Mouse (Mus musculus) CD4-positive naive resting alpha-beta T cell, adult 57 days (primary cell): ENCODE data around the gene Olfr325. TPM values are rescaled to one million over a fixed set of nuclear protein-coding genes. Genes with fewer than 3 reads are reported as not detected.

ENCODE experiments used
- total RNA-seq: library from RNA; stranded (reverse); gene quantifications from one replicate; pipeline ENCODE4 v1.2.4, GENCODE M21; 2023

Olfr325 gene
- total RNA-seq, result not detected

DNA sequence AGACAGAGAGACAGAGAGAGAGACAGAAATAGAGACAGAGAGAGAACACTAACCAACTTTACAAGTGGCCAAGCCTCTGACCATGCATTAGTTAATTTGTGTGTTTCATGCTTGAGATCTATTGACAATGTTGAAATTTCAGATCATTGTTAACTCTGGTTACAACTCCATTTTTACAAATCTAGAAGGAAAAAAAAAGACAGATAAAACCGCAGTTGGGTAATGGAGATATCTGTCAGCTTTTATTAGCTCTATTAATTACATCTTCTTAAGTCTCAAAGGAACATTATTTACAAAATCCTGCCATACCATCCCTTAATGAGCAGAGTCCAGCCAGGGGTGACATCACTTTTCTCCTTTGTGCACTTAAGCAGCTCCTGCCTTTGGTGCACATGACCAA is at the start of gene Olfr325:
Gene Olfr325, plus strand, starts transcription at position 301 of the 400 bp plus-strand sequence.

DNA sequence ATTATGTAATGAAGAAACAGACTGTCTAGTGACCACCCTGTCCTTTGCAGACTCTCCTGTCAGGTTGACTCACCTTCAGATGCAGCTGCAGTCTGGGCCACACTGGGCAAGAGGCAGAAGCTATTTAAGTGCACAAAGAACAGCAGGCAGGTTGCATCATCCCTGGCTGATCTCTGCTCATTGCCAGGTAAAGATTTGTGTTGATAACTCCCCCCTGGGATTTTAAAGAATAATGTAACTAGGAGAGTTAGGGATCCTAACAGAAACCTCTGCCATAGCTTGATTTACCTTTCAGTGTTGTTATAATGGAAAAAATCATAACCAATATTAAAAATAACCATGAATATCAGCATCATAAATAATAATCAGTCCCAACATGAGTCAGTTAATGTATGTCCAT is 42.8 kb upstream of the Olfr325 start, which contains the start of gene Olfr330:
Gene Olfr330, minus strand, starts transcription at position 101 of the 400 bp plus-strand sequence.

DNA sequence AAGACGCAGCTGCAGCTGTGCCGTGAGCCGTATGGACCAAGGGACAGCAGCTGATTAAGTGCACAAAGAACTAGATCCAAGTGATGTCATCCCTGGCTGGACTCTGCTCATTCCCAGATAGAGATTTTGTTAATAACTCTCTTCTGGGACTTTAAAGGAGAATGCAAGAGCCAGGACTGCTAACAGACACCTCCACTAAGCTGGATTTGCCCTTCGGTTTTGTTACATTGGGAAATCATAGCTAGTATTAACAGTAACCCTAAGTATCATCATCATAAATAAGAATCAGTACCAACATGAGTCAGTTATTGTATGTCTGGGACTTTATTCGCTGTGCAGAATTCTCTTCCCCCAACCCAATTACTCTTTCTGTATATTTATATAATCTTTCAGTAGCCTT is 31.2 kb upstream of the Olfr325 start, which contains the start of gene Olfr329-ps:
Gene Olfr329-ps, minus strand, starts transcription at position 101 of the 400 bp plus-strand sequence.

DNA sequence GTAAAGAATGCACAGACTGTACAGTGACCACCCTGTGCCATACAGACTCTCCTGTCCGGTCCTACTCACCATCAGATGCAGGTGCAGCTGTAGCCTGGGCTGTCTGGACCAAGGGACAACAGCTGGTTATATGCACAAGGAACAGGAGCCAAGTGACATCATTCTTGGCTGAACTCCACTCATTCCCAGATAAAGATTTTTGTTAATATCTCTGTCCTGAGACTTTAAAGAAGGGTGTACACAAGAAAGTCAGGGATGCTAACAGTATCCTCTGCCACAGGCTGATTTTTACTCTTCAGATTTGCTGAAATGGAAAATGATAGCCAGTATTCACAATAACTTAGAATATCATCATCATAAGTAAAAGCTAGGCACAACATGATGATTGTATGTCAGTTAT is 22.0 kb upstream of the Olfr325 start, which contains the start of gene Olfr328:
Gene Olfr328, minus strand, starts transcription at position 101 of the 400 bp plus-strand sequence.

DNA sequence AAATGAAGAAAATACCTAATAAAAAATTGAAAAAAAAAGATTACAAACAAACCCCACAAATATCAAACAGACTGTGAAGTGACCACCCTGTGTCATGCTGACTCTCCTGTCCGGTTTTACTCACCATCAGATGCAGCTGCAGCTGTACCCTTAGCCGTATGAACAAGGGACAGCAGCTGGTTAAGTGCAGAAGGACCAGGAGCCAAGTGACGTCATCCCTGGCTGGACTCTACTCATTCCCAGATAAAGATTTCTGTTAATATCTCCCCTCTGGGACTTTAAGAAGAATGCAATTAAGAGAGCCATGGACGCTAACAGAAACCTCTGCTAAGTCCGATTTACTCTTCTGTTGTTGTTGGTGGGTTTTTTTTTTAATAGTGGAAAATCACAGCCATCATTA is 7.1 kb upstream of the Olfr325 start, which contains the start of gene Olfr224:
Gene Olfr224, minus strand, starts transcription at position 149 of the 400 bp plus-strand sequence.

DNA sequence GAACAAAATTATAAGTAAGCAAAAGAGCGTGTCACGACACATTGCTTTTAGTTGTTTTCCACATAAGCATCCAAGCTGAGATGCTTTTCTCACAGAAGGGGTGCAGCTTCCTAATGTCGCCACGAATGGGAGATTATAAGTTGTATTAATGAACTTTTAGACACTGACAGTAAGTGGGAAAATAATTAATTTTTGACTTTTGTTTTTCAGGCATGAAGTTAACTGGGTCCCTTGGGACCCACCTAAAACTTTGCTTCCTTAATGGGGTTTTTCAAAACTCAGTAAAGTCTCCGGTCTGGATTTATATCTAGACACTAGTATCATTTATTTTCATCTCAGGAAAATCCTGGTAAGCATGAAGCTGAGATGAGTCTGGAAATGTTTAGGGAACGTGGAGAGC is 17.3 kb downstream of the Olfr325 start, which contains the start of gene Olfr324:
Gene Olfr324, plus strand, starts transcription at position 301 of the 400 bp plus-strand sequence.

DNA sequence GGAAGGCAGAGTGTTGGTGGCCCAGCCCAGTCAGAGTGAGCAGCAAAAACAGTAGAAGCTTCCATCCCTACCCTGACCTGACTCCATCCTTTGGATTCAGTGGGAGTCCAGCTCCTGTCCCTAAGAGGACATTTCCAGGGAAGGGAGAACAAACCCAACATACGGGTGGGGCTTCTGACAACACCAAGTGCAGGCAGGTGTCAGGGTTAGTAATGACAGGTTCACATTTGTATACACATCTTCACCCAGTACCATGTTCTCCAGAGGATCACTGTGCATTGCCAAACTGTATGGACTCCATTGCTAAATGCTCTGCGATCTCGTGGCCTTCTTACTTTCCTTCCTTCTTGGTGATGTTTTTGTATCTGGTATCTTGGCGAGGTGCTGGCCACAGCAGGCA is 38.4 kb downstream of the Olfr325 start, which contains the start of gene 2210407C18Rik:
Gene 2210407C18Rik, minus strand, starts transcription at position 101 of the 400 bp plus-strand sequence.

DNA sequence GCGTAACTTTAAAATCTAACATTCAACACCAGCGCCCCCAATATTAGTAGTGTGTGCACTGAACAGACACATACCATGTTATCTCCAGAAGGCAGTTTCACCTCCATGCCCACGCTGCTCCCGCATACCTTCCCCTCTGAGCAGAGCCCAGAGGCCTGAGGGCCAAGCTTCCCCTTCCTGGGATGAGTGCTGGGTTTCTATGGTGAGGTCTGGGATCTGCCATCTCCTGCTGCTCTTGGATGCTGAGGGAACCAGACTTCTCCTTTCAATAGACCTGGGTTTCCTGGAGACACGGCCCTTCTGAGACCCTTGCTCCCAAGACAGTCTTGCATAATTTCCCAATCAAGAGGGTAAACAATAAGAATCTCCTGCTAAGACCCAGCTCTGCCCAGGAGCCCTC is 52.9 kb downstream of the Olfr325 start, which contains the start of gene Olfr323:
Gene Olfr323, minus strand, starts transcription at position 101 of the 400 bp plus-strand sequence.

Other genes with a start within 250 kb of the Olfr325 start
- gene Zfp672, start 247.4 kb upstream of the Olfr325 start, total RNA-seq, result 40.5 TPM
- 21.3 TPM for gene Sh3bp5l, start 247.0 kb upstream of the Olfr325 start, total RNA-seq
- not detected for gene Lypd8, start 198.7 kb upstream of the Olfr325 start, total RNA-seq
- gene 1810065E05Rik, start 156.6 kb upstream of the Olfr325 start, total RNA-seq, result not detected
- not detected for gene Gm12253, start 145.2 kb upstream of the Olfr325 start, total RNA-seq
- not detected for gene Lypd9, start 124.8 kb upstream of the Olfr325 start, total RNA-seq
- not detected for gene Olfr30, start 115.5 kb upstream of the Olfr325 start, total RNA-seq
- gene Olfr332, start 85.2 kb upstream of the Olfr325 start, total RNA-seq, result not detected
- gene Olfr331, start 75.2 kb upstream of the Olfr325 start, total RNA-seq, result not detected
- gene Olfr330, start 42.9 kb upstream of the Olfr325 start, total RNA-seq, result not detected
- gene Olfr329-ps, start 31.3 kb upstream of the Olfr325 start, total RNA-seq, result not detected
- 0.53 TPM for gene Olfr328, start 22.1 kb upstream of the Olfr325 start, total RNA-seq
- not detected for gene Olfr224, start 7.2 kb upstream of the Olfr325 start, total RNA-seq
- gene Olfr324, start 17.4 kb downstream of the Olfr325 start, total RNA-seq, result not detected
- not detected for gene 2210407C18Rik, start 38.3 kb downstream of the Olfr325 start, total RNA-seq
- gene Olfr323, start 52.8 kb downstream of the Olfr325 start, total RNA-seq, result not detected
- not detected for gene Trim58, start 62.7 kb downstream of the Olfr325 start, total RNA-seq
- gene Olfr322, start 81.1 kb downstream of the Olfr325 start, total RNA-seq, result not detected
- not detected for gene Olfr320, start 103.4 kb downstream of the Olfr325 start, total RNA-seq
- gene Olfr319, start 121.4 kb downstream of the Olfr325 start, total RNA-seq, result not detected
- 0.47 TPM for gene Olfr318, start 146.3 kb downstream of the Olfr325 start, total RNA-seq
- gene Olfr317, start 161.5 kb downstream of the Olfr325 start, total RNA-seq, result not detected
- not detected for gene Olfr316, start 175.0 kb downstream of the Olfr325 start, total RNA-seq
- not detected for gene Olfr315, start 195.5 kb downstream of the Olfr325 start, total RNA-seq
- not detected for gene Olfr314, start 205.2 kb downstream of the Olfr325 start, total RNA-seq
- gene Fam183b, start 224.2 kb downstream of the Olfr325 start, total RNA-seq, result not detected
- not detected for gene Olfr313, start 237.3 kb downstream of the Olfr325 start, total RNA-seq